Mouse (Mus musculus) hindbrain, postnatal 0 days (tissue): ENCODE measurements around the gene Ddr2. TPM values are rescaled to one million over a fixed set of nuclear protein-coding genes. Genes with fewer than 3 reads are reported as not detected.
A peak's percentile ranks its signal among the peaks of the same experiment; 100 is the strongest.

Experiments
- ATAC-seq: fragments of 200-750 bp; cut with Nextera tagmentation; 2 replicates; pipeline ENCODE4 v1.8.0; 2017; ENCODE audit warnings: mild to moderate bottlenecking, moderate TSS enrichment, moderate library complexity
- DNase-seq: peaks from one replicate; pipeline ENCODE4 v3.0.0-alpha.2; 2015; ENCODE audit warnings: low spot score
- H3K27ac ChIP-seq: fragments of 300-500 bp; sonication (generic); 2 replicates; pipeline ENCODE4 v1.5.1; 2014; ENCODE audit warnings: mild to moderate bottlenecking
- H3K27me3 ChIP-seq: fragments of 300-500 bp; sonication (generic); 2 replicates; pipeline ENCODE4 v1.6.1; 2014; ENCODE audit warnings: low read length, mixed read lengths; ENCODE audit not compliant: insufficient read depth
- H3K36me3 ChIP-seq: fragments of 300-500 bp; sonication (generic); 2 replicates; pipeline ENCODE4 v1.6.1; 2014; ENCODE audit warnings: low read length, mixed read lengths; ENCODE audit not compliant: insufficient read depth
- H3K4me1 ChIP-seq: fragments of 300-500 bp; sonication (generic); 2 replicates; pipeline ENCODE4 v1.6.1; 2014; ENCODE audit warnings: antibody characterized with exemption, low read length, mixed read lengths; ENCODE audit not compliant: insufficient read depth
- H3K4me2 ChIP-seq: fragments of 300-500 bp; sonication (generic); 2 replicates; pipeline ENCODE4 v1.6.1; 2014; ENCODE audit warnings: low read depth, mild to moderate bottlenecking, low read length, moderate library complexity, mixed read lengths
- H3K4me3 ChIP-seq: fragments of 300-500 bp; sonication (generic); 2 replicates; pipeline ENCODE4 v1.5.1; 2014; ENCODE audit warnings: low read length
- H3K9ac ChIP-seq: fragments of 300-500 bp; sonication (generic); replicated peaks from 2 replicates; pipeline ENCODE4 v1.6.1; 2014; ENCODE audit warnings: mild to moderate bottlenecking, low read length, moderate library complexity, mixed read lengths
- H3K9me3 ChIP-seq: fragments of 300-500 bp; sonication (generic); 2 replicates; pipeline ENCODE4 v1.6.1; 2016; ENCODE audit warnings: low read length, mixed read lengths
- CTCF ChIP-seq: IDR thresholded peaks from 2 replicates; pipeline ENCODE4 v1.5.1; 2016; ENCODE audit warnings: antibody characterized with exemption, control low read depth, low read depth
- WGBS: fragments of 180-500 bp; shearing (Covaris S2); extraction: QIAGEN DNeasy Blood & Tissue Kit; methylation state at CpG from one replicate; pipeline ENCODE4 v1.1.7; 2014; 5-methylcytosine and 5-hydroxymethylcytosine counted together
- polyA plus RNA-seq: library from polyadenylated mRNA; unstranded; fragments of >200 nt; fragmentation: Nextera tagmentation; extraction: Ambion mirVana; gene quantifications from 2 replicates; pipeline ENCODE4 v1.2.1, GENCODE M21; 2015
- total RNA-seq: library from RNA; depleted of rRNA; stranded (reverse); fragments of >200 nt; gene quantifications from 2 replicates; pipeline ENCODE4 v1.2.3, GENCODE M21; 2014

Ddr2 gene
- total and polyA plus RNA-seq, 2 experiments from 2014 or later = 8.5 to 9.6 TPM

DNA sequence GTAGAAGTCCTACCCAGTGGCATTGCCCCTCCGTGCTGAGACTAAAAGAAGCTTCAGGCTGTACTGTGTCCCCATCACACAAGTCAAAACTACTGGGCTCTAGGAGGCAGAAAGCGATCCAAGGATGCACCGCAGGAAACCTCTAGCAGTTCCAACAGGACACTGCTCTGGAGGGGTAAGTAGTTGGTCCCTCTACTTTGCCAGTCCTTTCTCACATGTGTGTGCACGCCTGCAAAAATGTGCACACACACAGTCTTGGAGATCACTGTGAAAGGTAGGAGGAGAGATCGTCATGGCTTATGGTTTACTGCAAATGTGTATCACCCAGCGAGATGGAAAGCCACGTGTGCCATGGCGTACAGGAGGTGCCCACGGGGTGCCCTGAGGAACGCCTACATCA, 157.9 kb downstream of the Ddr2 start:
- peaks cover 20% of the 10 kb centered on the region; the same call in 1 of the 2 replicates for H3K36me3 ChIP-seq
- WGBS = 92% methylated on average over 10 of the region's 10 CpGs
- TF ChIP-seq CTCF = no peak
- no peak overlapping the region for H3K27ac ChIP-seq
- H3K4me2 ChIP-seq = no peak overlapping the region
- ATAC-seq (no peak), DNase-seq (no peak)
- H3K9me3 ChIP-seq = no peaks in the 10 kb centered on the region
- no peak overlapping the region for H3K9ac ChIP-seq
- no peaks in the 10 kb centered on the region for H3K27me3 ChIP-seq
- H3K4me3 ChIP-seq = no peak overlapping the region
- no peaks in the 10 kb centered on the region for H3K4me1 ChIP-seq

DNA sequence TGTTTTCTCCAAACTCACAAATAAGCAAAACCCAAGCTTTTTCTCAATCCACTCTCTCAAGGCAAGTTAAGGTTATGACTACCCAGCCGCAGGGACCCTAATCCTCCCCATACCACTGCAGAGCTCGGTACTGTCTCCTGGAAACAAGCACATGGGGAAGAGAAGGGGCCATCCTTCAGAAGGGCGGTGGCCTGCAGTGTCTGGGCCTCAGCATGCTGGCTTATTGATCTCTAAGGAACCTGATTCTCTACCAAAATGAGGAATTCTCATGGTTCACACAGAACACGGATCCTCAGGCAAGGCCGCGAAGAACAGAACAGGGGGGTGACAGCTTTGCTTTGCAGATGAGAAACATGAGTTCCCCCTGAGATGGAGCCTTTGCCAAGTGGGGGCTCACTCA, 159.0 kb downstream of the Ddr2 start:
- Histone ChIP-seq H3K4me2 (no peak overlapping the region), H3K4me1 (no peaks in the 10 kb centered on the region), H3K36me3 (peaks cover 20% of the 10 kb centered on the region; the same call in 1 of the 2 replicates), H3K9me3 (no peaks in the 10 kb centered on the region), H3K9ac (no peak overlapping the region), H3K27ac (no peak overlapping the region), H3K27me3 (no peaks in the 10 kb centered on the region), H3K4me3 (no peak overlapping the region)
- ATAC-seq (no peak), DNase-seq (no peak)
- TF ChIP-seq CTCF = no peak
- 91% methylated on average over 6 of the region's 6 CpGs for WGBS

DNA sequence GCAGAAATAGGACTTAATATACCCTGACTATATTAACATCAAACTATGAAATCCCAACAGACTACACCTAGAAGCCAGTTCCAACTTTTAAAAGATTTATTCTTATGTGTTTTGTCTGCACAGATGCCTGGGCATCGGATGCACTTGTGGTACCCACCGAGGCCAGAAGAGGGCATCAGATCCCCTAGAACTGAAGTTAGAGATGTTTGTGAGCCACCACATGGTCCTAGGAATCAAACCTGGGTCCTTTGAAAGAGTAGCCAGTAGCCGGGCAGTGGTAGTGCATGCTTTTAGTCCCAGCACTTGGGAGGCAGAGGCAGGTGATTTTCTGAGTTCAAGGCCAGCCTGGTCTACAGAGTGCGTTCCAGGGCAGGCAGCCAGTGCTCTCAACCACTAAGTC, 159.9 kb downstream of the Ddr2 start:
- 93% methylated on average over 4 of the region's 4 CpGs for WGBS
- ATAC-seq (no peak), DNase-seq (no peak)
- Histone ChIP-seq H3K4me2 (no peak overlapping the region), H3K4me1 (no peaks in the 10 kb centered on the region), H3K9ac (no peak overlapping the region), H3K27me3 (no peaks in the 10 kb centered on the region), H3K27ac (no peak overlapping the region), H3K36me3 (peaks cover 17% of the 10 kb centered on the region; the same call in 1 of the 2 replicates), H3K4me3 (no peak overlapping the region), H3K9me3 (no peaks in the 10 kb centered on the region)
- peak; percentile 42 for TF ChIP-seq CTCF

DNA sequence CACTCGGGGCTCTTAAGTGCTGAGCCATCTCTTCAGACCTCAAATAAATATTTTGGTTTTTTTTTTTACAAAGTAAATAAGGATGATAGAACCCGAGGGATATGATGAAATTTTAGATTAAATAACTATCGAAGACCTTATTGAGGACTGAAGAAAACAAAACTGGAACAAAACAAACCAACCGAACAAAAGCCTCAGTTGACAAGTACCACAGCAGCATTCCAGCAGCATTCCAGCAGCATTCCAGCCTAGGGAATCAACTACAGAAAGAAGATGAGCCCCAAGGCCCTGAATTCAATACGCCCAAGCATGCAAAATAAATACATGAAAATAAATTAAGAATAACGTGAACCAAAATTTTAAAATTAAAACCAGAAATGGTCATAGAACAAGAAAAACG, 160.6 kb downstream of the Ddr2 start:
- no peak overlapping the region for H3K4me3 ChIP-seq
- no peaks in the 10 kb centered on the region for H3K9me3 ChIP-seq
- peaks cover 15% of the 10 kb centered on the region; the same call in 1 of the 2 replicates for H3K36me3 ChIP-seq
- TF ChIP-seq CTCF = no peak
- H3K27me3 ChIP-seq = no peaks in the 10 kb centered on the region
- 76% methylated on average over 7 of the region's 7 CpGs for WGBS
- no peak overlapping the region for H3K9ac ChIP-seq
- no peak overlapping the region for H3K27ac ChIP-seq
- H3K4me1 ChIP-seq = no peaks in the 10 kb centered on the region
- H3K4me2 ChIP-seq = no peak overlapping the region
- ATAC-seq = no peak
- no peak for DNase-seq

DNA sequence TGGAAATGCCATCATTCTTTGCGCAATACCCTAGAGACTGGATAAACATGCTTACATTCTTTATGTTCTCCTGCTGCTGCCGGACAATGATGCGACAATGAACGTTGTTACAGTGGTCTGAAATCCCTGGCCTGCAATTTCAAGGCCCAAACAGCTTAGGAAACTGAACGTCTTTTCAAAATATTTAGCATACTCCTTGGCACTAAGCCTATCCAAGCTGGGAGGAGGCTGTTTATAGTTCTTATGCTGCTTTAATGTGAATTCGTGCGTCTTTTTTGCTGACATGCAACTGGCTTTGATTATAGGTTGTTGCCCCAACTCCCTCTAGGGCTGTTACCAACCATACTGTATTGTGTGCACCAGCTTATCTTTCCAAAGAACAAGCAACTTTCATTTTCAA, 161.7 kb downstream of the Ddr2 start:
- Histone ChIP-seq H3K36me3 (peaks cover 10% of the 10 kb centered on the region; the same call in 1 of the 2 replicates), H3K9me3 (no peaks in the 10 kb centered on the region), H3K9ac (no peak overlapping the region), H3K4me2 (no peak overlapping the region), H3K4me3 (no peak overlapping the region), H3K4me1 (no peaks in the 10 kb centered on the region), H3K27ac (no peak overlapping the region), H3K27me3 (no peaks in the 10 kb centered on the region)
- DNase-seq (no peak), ATAC-seq (no peak)
- WGBS = 79% methylated on average over 7 of the region's 7 CpGs
- TF ChIP-seq CTCF = no peak

DNA sequence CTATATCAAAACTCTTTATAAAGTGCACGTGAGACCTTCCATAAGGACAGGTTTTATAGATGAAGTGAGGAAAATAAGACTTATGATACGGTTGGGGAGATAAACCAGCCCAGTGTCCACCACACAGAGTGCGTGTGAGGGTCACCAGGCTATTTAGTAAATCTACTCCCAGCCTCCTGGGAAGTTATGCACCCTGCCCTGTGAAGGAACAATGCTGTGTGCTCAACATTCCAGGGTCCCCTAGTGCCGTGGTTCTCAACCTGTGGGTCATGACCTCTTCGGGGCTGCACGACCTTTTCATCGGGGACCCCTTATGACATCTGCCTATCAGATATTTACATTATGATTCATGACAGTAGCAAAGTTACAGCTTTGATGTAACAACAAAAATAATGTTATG, 162.3 kb downstream of the Ddr2 start:
- no peak for ATAC-seq
- H3K27ac ChIP-seq = no peak overlapping the region
- H3K36me3 ChIP-seq = peaks cover 10% of the 10 kb centered on the region; the same call in 1 of the 2 replicates
- no peak overlapping the region for H3K9ac ChIP-seq
- H3K4me1 ChIP-seq = no peaks in the 10 kb centered on the region
- 74% methylated on average over 7 of the region's 7 CpGs for WGBS
- no peak for TF ChIP-seq CTCF
- H3K4me2 ChIP-seq = no peak overlapping the region
- no peaks in the 10 kb centered on the region for H3K27me3 ChIP-seq
- H3K9me3 ChIP-seq = no peaks in the 10 kb centered on the region
- no peak for DNase-seq
- H3K4me3 ChIP-seq = no peak overlapping the region

DNA sequence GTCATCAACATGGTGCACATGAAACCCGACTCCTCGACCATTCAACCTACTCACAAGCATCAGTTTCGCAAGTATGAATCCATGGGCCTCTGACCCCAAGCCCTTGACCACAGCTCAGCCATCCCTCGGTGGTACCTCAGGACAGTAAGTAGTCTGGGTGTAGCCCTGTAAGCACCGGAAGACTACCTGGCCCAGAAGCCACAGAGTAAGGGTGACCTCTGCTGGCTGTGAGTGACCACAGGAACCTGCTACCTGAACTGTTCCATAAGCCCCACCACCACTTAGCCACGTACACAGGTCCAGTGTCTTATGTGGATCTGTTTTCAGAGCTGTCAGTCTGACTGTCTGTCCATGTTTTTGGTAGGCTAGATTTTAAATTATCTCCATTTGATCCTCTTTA, 162.9 kb downstream of the Ddr2 start:
- H3K4me1 ChIP-seq = no peaks in the 10 kb centered on the region
- ATAC-seq (no peak), DNase-seq (no peak)
- H3K4me3 ChIP-seq = no peak overlapping the region
- H3K9me3 ChIP-seq = no peaks in the 10 kb centered on the region
- peaks cover 7% of the 10 kb centered on the region; the same call in 1 of the 2 replicates for H3K36me3 ChIP-seq
- WGBS = 83% methylated on average over 6 of the region's 6 CpGs
- no peak overlapping the region for H3K27ac ChIP-seq
- no peak overlapping the region for H3K4me2 ChIP-seq
- 0 out of 2 replicates have a peak, but pooled peaks have one; percentile 13 for TF ChIP-seq CTCF
- H3K9ac ChIP-seq = no peak overlapping the region
- no peaks in the 10 kb centered on the region for H3K27me3 ChIP-seq
